Mouse (Mus musculus): ENCODE data around the gene Celf2.

Gene Celf2

GRCm38 (mm10) chr2:7087480-7087879 is 421.9 kb downstream of the Celf2 start:
- DNase-seq (ENCODE audit: extremely low spot score, low read depth, low spot score), result no peak

GRCm38 (mm10) chr2:7083489-7084090 is 425.8 kb downstream of the Celf2 start:
- no peak for DNase-seq (ENCODE audit: extremely low spot score, low read depth, low spot score)

GRCm38 (mm10) chr2:7082376-7083025 is 426.9 kb downstream of the Celf2 start:
- no peak for DNase-seq (ENCODE audit: extremely low spot score, low read depth, low spot score)

GRCm38 (mm10) chr2:7080794-7081783 is 428.3 kb downstream of the Celf2 start:
- DNase-seq (ENCODE audit: extremely low spot score, low read depth, low spot score), result no peak

- DNase-seq (ENCODE audit: extremely low spot score, low read depth, low spot score), result no peak
These were observed 429.3 kb downstream of the Celf2 start for GRCm38 (mm10) chr2:7080086-7080485.

- no peak for DNase-seq (ENCODE audit: extremely low spot score, low read depth, low spot score)
These were observed 430.0 kb downstream of the Celf2 start for GRCm38 (mm10) chr2:7079390-7079789.

GRCm38 (mm10) chr2:7073730-7074129 is 435.6 kb downstream of the Celf2 start:
- no peak for DNase-seq (ENCODE audit: extremely low spot score, low read depth, low spot score)

GRCm38 (mm10) chr2:7072344-7073265 is 436.8 kb downstream of the Celf2 start:
- DNase-seq (ENCODE audit: extremely low spot score, low read depth, low spot score), result no peak

- DNase-seq (ENCODE audit: extremely low spot score, low read depth, low spot score), result no peak
These were observed 439.9 kb downstream of the Celf2 start for GRCm38 (mm10) chr2:7069458-7069857.

GRCm38 (mm10) chr2:7068281-7068680 is 441.1 kb downstream of the Celf2 start:
- DNase-seq (ENCODE audit: extremely low spot score, low read depth, low spot score), result no peak

- DNase-seq (ENCODE audit: extremely low spot score, low read depth, low spot score), result no peak
These were observed 445.7 kb downstream of the Celf2 start for GRCm38 (mm10) chr2:7063574-7064192.

GRCm38 (mm10) chr2:7060490-7061105 is 448.8 kb downstream of the Celf2 start:
- DNase-seq (ENCODE audit: extremely low spot score, low read depth, low spot score), result no peak

- no peak for DNase-seq (ENCODE audit: extremely low spot score, low read depth, low spot score)
These were observed 453.0 kb downstream of the Celf2 start for GRCm38 (mm10) chr2:7056401-7056800.

- DNase-seq (ENCODE audit: extremely low spot score, low read depth, low spot score), result no peak
These were observed 453.4 kb downstream of the Celf2 start for GRCm38 (mm10) chr2:7055958-7056357.

GRCm38 (mm10) chr2:7051090-7051489 is 458.3 kb downstream of the Celf2 start:
- no peak for DNase-seq (ENCODE audit: extremely low spot score, low read depth, low spot score)

GRCm38 (mm10) chr2:7046155-7046554 is 463.2 kb downstream of the Celf2 start:
- DNase-seq (ENCODE audit: extremely low spot score, low read depth, low spot score), result no peak

- DNase-seq (ENCODE audit: extremely low spot score, low read depth, low spot score), result no peak
These were observed 463.8 kb downstream of the Celf2 start for GRCm38 (mm10) chr2:7045531-7045930.

GRCm38 (mm10) chr2:7043770-7044459 is 465.4 kb downstream of the Celf2 start:
- no peak for DNase-seq (ENCODE audit: extremely low spot score, low read depth, low spot score)

GRCm38 (mm10) chr2:7040940-7041339 is 468.4 kb downstream of the Celf2 start:
- DNase-seq (ENCODE audit: extremely low spot score, low read depth, low spot score), result no peak
